Mouse (Mus musculus) small intestine, adult 2 months (tissue): ENCODE measurements around the gene Sds.

Experiments
- CTCF ChIP-seq: fragments of 200-500 bp; IDR thresholded peaks from 2 replicates; pipeline ENCODE4 v1.5.1; 2012; ENCODE audit warnings: low read depth, mild to moderate bottlenecking, control low read depth, inconsistent platforms, low read length, moderate library complexity, mixed read lengths; ENCODE audit not compliant: insufficient replicate concordance, insufficient read length; ENCODE audit errors: extremely low read depth
- POLR2A ChIP-seq: fragments of 200-500 bp; IDR thresholded peaks from 2 replicates; pipeline ENCODE4 v1.6.1; 2012; ENCODE audit warnings: low read depth, mild to moderate bottlenecking, control low read depth, inconsistent platforms, low read length, moderate library complexity

- TF ChIP-seq POLR2A: no peak
- TF ChIP-seq CTCF: peak; percentile 15; the same call in 1 of the 2 replicates
Measured at GRCm38 (mm10) chr5:120437539-120437938, 38.8 kb upstream of the Sds start.
